Mouse (Mus musculus) midbrain, embryonic 13.5 days (tissue): ENCODE measurements around the gene Pdcd7. TPM values are rescaled to one million over a fixed set of nuclear protein-coding genes. Genes with fewer than 3 reads are reported as not detected.

Experiments used
- ATAC-seq: fragments of 200-750 bp; cut with Nextera tagmentation; 2 replicates; pipeline ENCODE4 v1.8.0; 2017; ENCODE audit warnings: mild to moderate bottlenecking, moderate TSS enrichment, moderate library complexity
- H3K27ac ChIP-seq: fragments of 300-500 bp; sonication (generic); 2 replicates; pipeline ENCODE4 v1.5.1; 2015; ENCODE audit warnings: inconsistent platforms, mild to moderate bottlenecking, moderate library complexity
- H3K27me3 ChIP-seq: fragments of 300-500 bp; sonication (generic); 2 replicates; pipeline ENCODE4 v1.6.1; 2015; ENCODE audit warnings: mild to moderate bottlenecking, inconsistent platforms
- H3K36me3 ChIP-seq: fragments of 300-500 bp; sonication (generic); 2 replicates; pipeline ENCODE4 v1.6.1; 2015; ENCODE audit warnings: mild to moderate bottlenecking, inconsistent platforms
- H3K4me1 ChIP-seq: fragments of 300-500 bp; sonication (generic); replicated peaks from 2 replicates; pipeline ENCODE4 v1.6.1; 2015; ENCODE audit warnings: inconsistent platforms
- H3K4me2 ChIP-seq: fragments of 300-500 bp; sonication (generic); replicated peaks from 2 replicates; pipeline ENCODE4 v1.6.1; 2015; ENCODE audit warnings: moderate library complexity, mild to moderate bottlenecking, inconsistent platforms
- H3K4me3 ChIP-seq: fragments of 300-500 bp; sonication (generic); replicated peaks from 2 replicates; pipeline ENCODE4 v1.5.1; 2015; ENCODE audit warnings: mild to moderate bottlenecking, inconsistent platforms
- H3K9ac ChIP-seq: fragments of 300-500 bp; sonication (generic); replicated peaks from 2 replicates; pipeline ENCODE4 v1.6.1; 2015; ENCODE audit warnings: mild to moderate bottlenecking, inconsistent platforms
- H3K9me3 ChIP-seq: fragments of 300-500 bp; sonication (generic); 2 replicates; pipeline ENCODE4 v1.6.1; 2016; ENCODE audit warnings: mild to moderate bottlenecking, inconsistent platforms
- WGBS: fragments of 180-500 bp; shearing (Covaris S2); methylation state at CpG from one replicate; pipeline ENCODE4 v1.1.7; 2015; 5-methylcytosine and 5-hydroxymethylcytosine counted together
- polyA plus RNA-seq: library from polyadenylated mRNA; unstranded; fragments of >200 nt; fragmentation: Nextera tagmentation; extraction: Ambion mirVana; gene quantifications from 2 replicates; pipeline ENCODE4 v1.2.1, GENCODE M21; 2015

Gene Pdcd7
- polyA plus RNA-seq, 1 experiment from 2014 or later = 7.5 TPM

DNA sequence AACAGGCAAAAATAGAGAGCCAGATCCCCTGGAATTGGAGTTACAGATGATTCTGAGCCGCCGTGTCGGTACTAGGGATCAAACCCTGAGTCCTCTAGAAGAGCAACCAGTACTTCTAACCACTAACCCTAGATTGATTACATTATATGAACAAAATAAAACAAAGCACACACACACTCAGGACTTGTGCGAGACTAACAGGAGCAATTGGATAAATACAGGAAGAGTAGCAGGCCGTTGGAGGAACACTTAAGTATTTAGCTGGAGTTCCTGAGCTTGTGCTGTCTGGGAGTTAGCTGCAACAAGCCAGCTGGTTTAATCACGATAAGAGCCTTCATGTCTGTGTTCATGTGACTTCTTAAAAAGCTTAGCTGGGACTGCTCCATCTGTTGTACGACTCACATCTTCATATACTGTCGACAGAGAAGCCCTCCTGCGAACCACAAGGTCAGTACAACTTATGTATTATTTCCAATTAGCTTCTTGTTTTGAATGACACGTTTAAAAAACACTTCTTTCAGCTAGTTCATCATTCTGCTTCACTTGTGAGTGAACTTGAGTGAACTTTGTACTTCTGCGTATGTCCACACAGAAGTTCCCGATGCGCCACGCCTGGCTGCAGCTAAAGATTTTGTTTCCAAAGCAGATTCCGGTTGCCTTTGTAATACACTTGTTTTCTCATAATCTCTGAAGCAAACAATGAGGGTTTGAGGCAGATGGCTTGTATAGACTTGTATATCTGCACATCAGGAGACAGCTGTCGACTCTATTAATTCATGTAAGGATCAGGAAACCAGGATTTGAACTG, 14.9 kb downstream of the Pdcd7 start, which contains the start of gene Ubap1l:
Gene Ubap1l (plus strand): TSS at position 401 of the 808 bp plus-strand sequence.
- peaks cover 65% of the 10 kb centered on the region for H3K36me3 ChIP-seq
- ATAC-seq = no peak

GRCm38 (mm10) chr9:65363684-65364083, 17.8 kb downstream of the Pdcd7 start:
- H3K36me3 ChIP-seq = peaks cover 43% of the 10 kb centered on the region
- H3K27ac ChIP-seq = no peak overlapping the region
- H3K9ac ChIP-seq = no peak overlapping the region
- H3K9me3 ChIP-seq = no peaks in the 10 kb centered on the region
- no peaks in the 10 kb centered on the region for H3K27me3 ChIP-seq
- 75% methylated on average over 9 of the region's 9 CpGs for WGBS
- H3K4me2 ChIP-seq = no peak overlapping the region
- H3K4me1 ChIP-seq = 0 out of 2 replicates have a peak, but pooled peaks cover 5% of the 10 kb centered on the region
- H3K4me3 ChIP-seq = no peak overlapping the region
- no peak for ATAC-seq

More for the DNA sequence above, 14.9 kb downstream of the Pdcd7 start, which contains the start of gene Ubap1l:
- Histone ChIP-seq H3K27ac (no peak within 1 kb of the TSS), H3K9ac (no peak within 1 kb of the TSS), H3K4me3 (no peak within 1 kb of the TSS), H3K4me1 (no peaks in the 10 kb centered on the region), H3K9me3 (no peaks in the 10 kb centered on the region), H3K27me3 (no peaks in the 10 kb centered on the region), H3K4me2 (no peak within 1 kb of the TSS)
- WGBS = 88% methylated on average over 16 of the region's 16 CpGs

- WGBS = 91% methylated on average over 7 of the region's 7 CpGs
Observed at GRCm38 (mm10) chr9:65365721-65366120, 19.8 kb downstream of the Pdcd7 start.

DNA sequence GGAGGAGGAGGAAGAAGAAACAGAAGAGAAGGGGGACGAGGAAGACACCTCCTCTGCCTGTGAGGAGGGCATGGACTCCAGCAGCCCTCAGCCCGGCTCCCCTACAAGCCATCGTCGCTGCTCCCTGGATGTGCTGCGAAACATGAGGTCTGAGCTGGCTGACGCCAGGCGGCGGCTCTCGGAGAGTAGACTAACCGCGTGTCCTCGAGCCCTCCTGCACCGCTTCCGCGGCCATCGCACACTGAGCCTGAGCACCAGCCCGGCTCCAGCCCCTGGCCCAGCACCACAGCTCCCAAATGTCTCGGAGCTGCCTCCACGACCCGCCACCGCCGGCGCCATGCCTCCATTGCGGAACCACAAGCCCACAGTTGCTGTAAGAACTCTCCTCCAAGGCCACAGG, 25.9 kb downstream of the Pdcd7 start:
- Histone ChIP-seq H3K27ac (no peak overlapping the region), H3K4me3 (no peak overlapping the region), H3K4me2 (no peak overlapping the region), H3K9me3 (no peaks in the 10 kb centered on the region), H3K36me3 (peaks cover 42% of the 10 kb centered on the region), H3K9ac (no peak overlapping the region), H3K27me3 (no peaks in the 10 kb centered on the region), H3K4me1 (0 out of 2 replicates have a peak, but pooled peaks cover 5% of the 10 kb centered on the region)
- 77% methylated on average over 24 of the region's 24 CpGs for WGBS
- ATAC-seq = no peak

More at GRCm38 (mm10) chr9:65365721-65366120, 19.8 kb downstream of the Pdcd7 start:
- Histone ChIP-seq H3K4me2 (no peak overlapping the region), H3K27me3 (no peaks in the 10 kb centered on the region), H3K9ac (no peak overlapping the region), H3K27ac (no peak overlapping the region), H3K36me3 (peaks cover 33% of the 10 kb centered on the region), H3K4me3 (no peak overlapping the region), H3K9me3 (no peaks in the 10 kb centered on the region), H3K4me1 (0 out of 2 replicates have a peak, but pooled peaks cover 5% of the 10 kb centered on the region)
- ATAC-seq = no peak

DNA sequence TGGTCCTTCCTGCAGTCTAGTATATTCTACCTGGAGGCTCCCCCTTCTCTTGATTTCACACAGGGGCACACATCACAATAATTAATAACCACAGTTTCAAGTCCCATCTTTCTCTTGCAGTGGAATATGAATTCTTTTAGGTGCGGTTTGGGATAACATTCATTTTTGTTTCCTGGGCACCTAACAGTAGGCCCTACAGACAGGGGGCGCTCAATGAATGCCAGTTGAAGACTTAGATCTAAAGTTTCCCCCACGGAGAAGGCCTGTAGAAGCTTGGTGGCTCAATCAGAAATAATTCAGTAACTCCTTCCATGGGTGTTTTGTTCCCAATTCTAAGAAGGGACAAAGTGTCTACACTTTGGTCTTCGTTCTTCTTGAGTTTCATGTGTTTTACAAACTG, 26.5 kb downstream of the Pdcd7 start:
- H3K27ac ChIP-seq = no peak overlapping the region
- no peak overlapping the region for H3K4me2 ChIP-seq
- H3K27me3 ChIP-seq = no peaks in the 10 kb centered on the region
- no peak overlapping the region for H3K4me3 ChIP-seq
- peaks cover 49% of the 10 kb centered on the region for H3K36me3 ChIP-seq
- no peaks in the 10 kb centered on the region for H3K9me3 ChIP-seq
- H3K4me1 ChIP-seq = no peaks in the 10 kb centered on the region
- ATAC-seq = no peak
- no peak overlapping the region for H3K9ac ChIP-seq
- 78% methylated on average over 4 of the region's 4 CpGs for WGBS

DNA sequence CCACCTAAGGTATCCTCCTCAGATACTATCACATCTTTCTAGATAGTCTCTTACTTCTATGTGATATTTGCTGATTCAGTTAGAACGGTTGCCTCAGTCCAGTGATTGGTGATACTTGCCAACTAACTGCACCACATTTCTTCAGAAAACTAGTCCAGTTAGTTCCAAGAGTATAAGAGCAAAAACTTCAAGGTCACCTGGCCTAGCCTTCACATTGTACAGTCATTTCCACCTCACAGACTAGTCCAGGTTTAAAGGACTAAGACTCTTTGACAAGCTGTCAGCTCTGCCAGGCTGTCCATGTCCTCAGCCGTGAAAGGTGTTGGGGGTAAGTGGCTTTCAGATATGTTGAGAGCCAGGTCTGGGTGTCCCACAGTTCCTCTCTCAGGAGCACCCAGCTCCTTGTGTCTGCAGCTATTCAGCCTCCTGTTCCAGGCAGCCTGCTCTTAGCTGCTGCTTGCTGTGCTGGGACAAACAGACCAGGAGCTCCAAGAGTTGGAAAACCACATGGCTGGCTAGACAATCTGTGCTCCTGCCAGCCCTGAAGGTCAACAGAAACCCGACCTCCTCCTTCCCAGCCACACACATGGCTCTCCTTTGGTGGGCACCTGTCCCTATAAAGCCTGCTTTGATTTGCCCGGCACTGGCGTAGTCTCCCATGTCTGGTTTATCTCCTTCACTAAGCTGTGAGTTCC, 28.7 kb downstream of the Pdcd7 start:
- 83% methylated on average over 5 of the region's 5 CpGs for WGBS
- no peak for ATAC-seq
- no peak overlapping the region for H3K4me3 ChIP-seq

GRCm38 (mm10) chr9:65375163-65375934, 29.4 kb downstream of the Pdcd7 start:
- H3K4me1 ChIP-seq = no peaks in the 10 kb centered on the region
- 88% methylated on average over 9 of the region's 9 CpGs for WGBS
- H3K9me3 ChIP-seq = no peaks in the 10 kb centered on the region
- H3K9ac ChIP-seq = no peak overlapping the region
- H3K27me3 ChIP-seq = no peaks in the 10 kb centered on the region
- no peak overlapping the region for H3K4me3 ChIP-seq
- no peak overlapping the region for H3K4me2 ChIP-seq
- H3K36me3 ChIP-seq = peaks cover 53% of the 10 kb centered on the region
- ATAC-seq = no peak
- H3K27ac ChIP-seq = no peak overlapping the region

More for the DNA sequence above, 28.7 kb downstream of the Pdcd7 start:
- no peaks in the 10 kb centered on the region for H3K4me1 ChIP-seq
- no peaks in the 10 kb centered on the region for H3K27me3 ChIP-seq
- H3K9me3 ChIP-seq = no peaks in the 10 kb centered on the region
- no peak overlapping the region for H3K9ac ChIP-seq
- no peak overlapping the region for H3K27ac ChIP-seq
- H3K36me3 ChIP-seq = peaks cover 53% of the 10 kb centered on the region
- no peak overlapping the region for H3K4me2 ChIP-seq

GRCm38 (mm10) chr9:65381017-65381590, 35.2 kb downstream of the Pdcd7 start:
- peaks cover 20% of the 10 kb centered on the region for H3K36me3 ChIP-seq
- H3K4me1 ChIP-seq = no peaks in the 10 kb centered on the region
- H3K27ac ChIP-seq = no peak overlapping the region
- WGBS = 81% methylated on average over 4 of the region's 4 CpGs
- no peaks in the 10 kb centered on the region for H3K9me3 ChIP-seq
- ATAC-seq = no peak
- H3K27me3 ChIP-seq = no peaks in the 10 kb centered on the region
- no peak overlapping the region for H3K4me3 ChIP-seq
- no peak overlapping the region for H3K9ac ChIP-seq
- no peak overlapping the region for H3K4me2 ChIP-seq

DNA sequence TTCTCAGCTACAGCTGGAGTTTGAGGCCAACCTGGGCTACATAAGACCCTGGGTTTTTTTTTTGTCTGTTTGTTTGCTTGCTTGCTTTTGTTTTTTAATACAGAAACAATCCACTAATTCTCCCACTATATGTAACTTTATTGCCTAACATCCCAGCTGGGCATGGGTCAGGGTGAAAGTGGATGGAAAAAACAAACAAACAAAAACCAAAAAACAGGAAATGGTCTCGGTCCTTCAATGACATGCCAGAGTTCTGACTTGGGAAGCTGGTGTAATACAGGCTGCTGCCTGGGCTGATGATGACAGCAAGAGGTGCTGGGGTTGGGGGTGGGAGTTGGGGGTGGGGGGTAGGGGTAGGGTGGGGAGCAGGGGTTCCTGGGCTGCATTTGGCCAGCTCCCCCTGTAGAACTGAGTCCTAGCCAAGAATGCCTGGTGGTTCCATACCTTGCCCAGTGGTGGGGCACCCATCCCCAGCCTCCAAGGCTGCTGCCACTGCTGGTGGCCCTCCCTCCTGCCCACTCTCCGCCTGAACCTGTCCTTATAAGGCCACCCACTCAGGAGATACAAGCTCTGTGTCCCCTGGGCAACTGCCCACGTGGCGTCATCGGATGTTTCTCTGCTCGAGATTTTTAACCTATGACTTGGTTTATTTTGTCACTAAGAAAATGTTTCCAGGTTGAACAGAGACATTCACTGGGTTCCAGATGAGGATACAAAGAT, 36.3 kb downstream of the Pdcd7 start:
- Histone ChIP-seq H3K36me3 (peaks cover 11% of the 10 kb centered on the region), H3K4me3 (no peak overlapping the region), H3K27me3 (no peaks in the 10 kb centered on the region), H3K4me2 (no peak overlapping the region), H3K4me1 (no peaks in the 10 kb centered on the region; the same call in 1 of the 2 replicates), H3K9me3 (no peaks in the 10 kb centered on the region), H3K9ac (no peak overlapping the region), H3K27ac (no peak overlapping the region)
- ATAC-seq = no peak
- WGBS = 78% methylated on average over 6 of the region's 6 CpGs

GRCm38 (mm10) chr9:65382751-65383097, 36.8 kb downstream of the Pdcd7 start:
- no peaks in the 10 kb centered on the region; the same call in 1 of the 2 replicates for H3K4me1 ChIP-seq
- no peak overlapping the region for H3K27ac ChIP-seq
- no peak overlapping the region for H3K4me2 ChIP-seq
- no peak overlapping the region for H3K9ac ChIP-seq
- no peak overlapping the region for H3K4me3 ChIP-seq
- ATAC-seq = no peak
- H3K36me3 ChIP-seq = peaks cover 6% of the 10 kb centered on the region; the same call in 1 of the 2 replicates
- H3K9me3 ChIP-seq = no peaks in the 10 kb centered on the region
- H3K27me3 ChIP-seq = no peaks in the 10 kb centered on the region
- WGBS = 60% methylated on average over 3 of the region's 3 CpGs

DNA sequence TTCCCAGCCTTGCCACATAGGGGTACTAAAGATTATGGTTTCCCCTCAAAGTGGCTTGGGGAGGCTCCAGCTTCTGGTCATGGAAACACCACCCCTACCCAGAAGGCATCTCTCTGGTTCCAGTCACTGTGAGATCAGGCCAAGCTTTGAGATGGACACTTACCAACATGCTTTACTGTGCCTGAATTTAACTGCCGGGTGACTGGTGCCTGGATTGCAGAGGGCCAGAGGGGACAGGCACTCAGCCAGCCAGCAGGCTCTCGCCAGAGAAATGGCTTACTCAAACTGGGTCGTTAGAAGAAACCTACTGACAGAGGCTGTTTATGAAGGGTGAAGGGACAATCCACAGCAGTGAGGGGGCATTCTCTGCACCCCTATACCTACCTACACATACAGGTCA, 38.4 kb downstream of the Pdcd7 start:
- no peak overlapping the region for H3K27ac ChIP-seq
- no peak overlapping the region for H3K4me3 ChIP-seq
- H3K4me2 ChIP-seq = no peak overlapping the region
- H3K9me3 ChIP-seq = no peaks in the 10 kb centered on the region
- peaks cover 11% of the 10 kb centered on the region for H3K27me3 ChIP-seq
- H3K4me1 ChIP-seq = no peaks in the 10 kb centered on the region; the same call in 1 of the 2 replicates
- no peak overlapping the region for H3K9ac ChIP-seq
- 62% methylated on average over 3 of the region's 3 CpGs for WGBS
- H3K36me3 ChIP-seq = no peaks in the 10 kb centered on the region
- no peak for ATAC-seq
